Mouse (Mus musculus) E14TG2a.4 (cell line): ENCODE results near the gene Ablim1.

Source experiments
- H3K27me3 ChIP-seq: 2 replicates; pipeline ENCODE4 v1.6.1; 2014; ENCODE audit warnings: low read length, control low read depth; ENCODE audit not compliant: insufficient read depth
- H3K36me3 ChIP-seq: 2 replicates; pipeline ENCODE4 v1.6.1; 2014; ENCODE audit warnings: low read length, control low read depth; ENCODE audit not compliant: insufficient read depth
- H3K4me1 ChIP-seq: replicated peaks from 2 replicates; pipeline ENCODE4 v1.6.1; 2014; ENCODE audit warnings: low read depth, low read length, control low read depth
- H3K4me3 ChIP-seq: replicated peaks from 2 replicates; pipeline ENCODE4 v1.5.1; 2014; ENCODE audit warnings: mild to moderate bottlenecking, low read length
- H3K9me3 ChIP-seq: 2 replicates; pipeline ENCODE4 v1.6.1; 2014; ENCODE audit warnings: low read length, control low read depth
- CTCF ChIP-seq: conservative IDR thresholded peaks from 2 replicates; pipeline ENCODE4 v1.5.1; 2014; ENCODE audit warnings: low read length
- NANOG ChIP-seq: IDR thresholded peaks from 2 replicates; pipeline ENCODE4 v1.6.1; 2014; ENCODE audit warnings: borderline replicate concordance, low read length, mixed read lengths
- POU5F1 ChIP-seq: IDR thresholded peaks from 2 replicates; pipeline ENCODE4 v1.6.1; 2014; ENCODE audit warnings: low read length, borderline replicate concordance

Ablim1 gene

DNA sequence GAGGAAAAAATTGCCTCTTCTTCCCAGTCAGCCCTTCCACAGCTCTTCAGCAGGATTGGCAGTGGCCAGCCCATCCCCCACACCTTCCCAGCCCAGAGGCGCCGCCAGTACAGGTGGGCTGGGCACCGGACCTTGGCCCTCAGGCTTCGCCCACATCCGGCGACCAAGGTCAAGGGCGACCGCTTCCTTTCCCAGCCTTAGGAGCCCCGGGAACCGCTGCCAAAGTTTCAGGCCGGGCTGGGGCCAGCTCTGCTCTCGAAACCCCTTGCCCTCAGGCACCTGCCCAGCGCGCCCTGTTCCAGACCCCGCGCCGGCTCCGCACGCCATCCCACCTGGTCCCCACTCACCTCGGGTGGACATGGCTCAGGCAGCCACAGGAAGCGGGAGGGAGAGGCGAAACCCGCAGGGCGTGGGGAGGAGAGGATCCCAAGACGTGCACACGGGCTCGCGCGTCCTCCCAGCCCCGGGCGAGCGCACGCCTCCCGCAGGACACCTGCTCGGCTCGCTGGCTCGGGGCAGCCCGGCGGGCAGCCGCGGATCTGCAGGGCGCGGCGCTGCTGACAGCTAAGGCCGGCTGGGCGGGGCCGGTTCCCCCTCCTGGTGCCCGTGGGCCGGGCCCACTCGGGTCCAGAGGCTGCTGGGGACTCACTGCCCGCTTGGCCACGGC is at the start of gene Ablim1:
Gene Ablim1 (minus strand): TSS at position 574 of the 667 bp plus-strand sequence.
- Histone ChIP-seq H3K9me3 (no peaks in the 10 kb centered on the region), H3K27me3 (peaks cover 47% of the 10 kb centered on the region), H3K4me3 (peak within 1 kb of the TSS; percentile 84), H3K4me1 (peaks cover 11% of the 10 kb centered on the region), H3K36me3 (no peaks in the 10 kb centered on the region)
- TF ChIP-seq POU5F1, result no peak
- no peak for TF ChIP-seq NANOG
- TF ChIP-seq CTCF, result no peak

DNA sequence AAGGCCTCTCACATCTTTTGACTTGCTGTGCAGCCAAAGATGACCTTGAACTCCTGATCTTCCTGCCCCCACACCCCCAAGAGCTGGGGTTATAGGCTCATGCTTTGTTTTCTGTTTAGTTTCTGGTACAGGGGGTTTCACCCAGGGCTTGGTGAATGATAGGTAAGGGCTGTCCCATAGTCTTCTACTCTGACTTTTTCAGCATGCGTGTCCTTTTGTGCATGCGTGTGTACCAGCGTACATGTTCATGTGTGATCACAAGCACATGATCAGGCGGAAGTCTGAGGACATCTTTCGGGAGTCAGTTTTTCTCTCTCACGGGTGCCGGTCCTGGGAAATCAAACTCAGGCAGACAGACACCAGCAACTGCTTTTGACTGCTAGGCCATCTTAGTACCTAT is 48.8 kb upstream of the Ablim1 start:
- H3K4me3 ChIP-seq, result peak overlapping the region; percentile 96
- peaks cover 14% of the 10 kb centered on the region for H3K36me3 ChIP-seq

DNA sequence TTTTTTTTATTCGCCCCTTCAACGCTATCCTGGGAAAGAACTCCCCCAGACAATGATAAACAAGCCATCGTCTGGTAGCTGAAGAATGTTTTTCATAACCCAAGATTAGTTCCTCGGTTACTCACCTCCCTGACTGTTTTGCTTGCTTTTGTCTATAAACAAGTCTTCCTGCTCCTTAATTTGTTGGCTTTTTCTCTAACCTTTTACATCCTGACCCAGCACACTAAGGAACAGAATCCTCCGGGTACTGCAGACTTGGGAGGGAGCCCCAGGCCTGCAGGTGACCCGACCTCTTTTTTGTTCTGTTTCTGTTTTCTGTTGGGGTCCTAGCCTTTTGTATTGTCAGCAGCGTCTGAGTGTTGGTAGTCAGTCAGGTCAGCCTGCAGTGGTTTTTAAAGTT is 48.4 kb upstream of the Ablim1 start:
- peaks cover 73% of the 10 kb centered on the region for H3K4me1 ChIP-seq
- TF ChIP-seq POU5F1 (no peak), NANOG (no peak), CTCF (no peak)
- peaks cover 10% of the 10 kb centered on the region; the same call in 1 of the 2 replicates for H3K36me3 ChIP-seq
- H3K9me3 ChIP-seq, result no peaks in the 10 kb centered on the region
- no peaks in the 10 kb centered on the region for H3K27me3 ChIP-seq
- H3K4me3 ChIP-seq, result peak overlapping the region; percentile 96

More for the DNA sequence above, 48.8 kb upstream of the Ablim1 start:
- H3K27me3 ChIP-seq, result no peaks in the 10 kb centered on the region
- TF ChIP-seq POU5F1 (no peak), CTCF (no peak), NANOG (no peak)
- H3K9me3 ChIP-seq, result no peaks in the 10 kb centered on the region
- peaks cover 77% of the 10 kb centered on the region for H3K4me1 ChIP-seq

DNA sequence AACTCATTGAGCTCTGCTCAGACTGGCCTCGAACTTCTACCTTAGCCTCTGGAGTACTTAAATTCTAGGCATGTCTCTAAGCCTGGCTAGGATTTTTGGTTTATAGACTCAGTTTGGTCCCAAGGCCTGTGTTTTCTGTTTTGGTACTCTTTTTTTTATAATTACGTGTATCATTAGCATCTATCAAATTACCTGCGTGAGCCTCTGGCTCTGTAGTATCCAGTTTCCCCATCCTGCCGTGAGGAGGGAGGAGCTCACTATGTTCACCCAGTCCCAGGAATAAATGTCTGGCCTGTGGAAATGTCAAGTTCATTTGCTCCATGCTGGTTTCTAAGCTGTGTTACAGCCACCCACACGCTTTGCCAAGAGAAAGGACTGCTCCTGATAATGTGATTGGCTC is 47.9 kb upstream of the Ablim1 start:
- H3K4me1 ChIP-seq, result peaks cover 73% of the 10 kb centered on the region

DNA sequence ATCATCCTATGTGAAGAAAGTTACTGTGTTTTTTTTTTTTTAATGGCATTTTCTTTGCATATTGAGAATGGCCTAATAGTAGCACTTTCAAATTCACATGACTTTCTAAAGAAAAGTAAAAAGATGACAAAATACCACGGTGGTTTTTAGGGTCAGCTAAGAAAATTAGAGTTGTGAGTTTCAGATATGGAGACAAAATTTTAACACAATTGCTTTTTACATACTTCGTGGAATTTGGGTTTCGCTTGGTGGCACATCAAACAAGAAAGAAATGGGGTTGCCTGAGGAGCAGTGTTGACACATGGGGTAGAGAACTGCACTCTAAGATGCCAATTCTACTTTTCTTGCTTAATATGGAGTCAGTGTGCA is 47.2 kb upstream of the Ablim1 start:
- TF ChIP-seq CTCF (no peak), NANOG (no peak), POU5F1 (no peak)
- peaks cover 73% of the 10 kb centered on the region for H3K4me1 ChIP-seq
- no peaks in the 10 kb centered on the region for H3K36me3 ChIP-seq
- peak overlapping the region; percentile 96 for H3K4me3 ChIP-seq
- H3K27me3 ChIP-seq, result no peaks in the 10 kb centered on the region
- no peaks in the 10 kb centered on the region for H3K9me3 ChIP-seq

More for the DNA sequence above, 47.9 kb upstream of the Ablim1 start:
- peaks cover 6% of the 10 kb centered on the region; the same call in 1 of the 2 replicates for H3K36me3 ChIP-seq
- TF ChIP-seq NANOG (no peak), CTCF (no peak), POU5F1 (no peak)
- H3K27me3 ChIP-seq, result no peaks in the 10 kb centered on the region
- no peaks in the 10 kb centered on the region for H3K9me3 ChIP-seq
- H3K4me3 ChIP-seq, result peak overlapping the region; percentile 96

DNA sequence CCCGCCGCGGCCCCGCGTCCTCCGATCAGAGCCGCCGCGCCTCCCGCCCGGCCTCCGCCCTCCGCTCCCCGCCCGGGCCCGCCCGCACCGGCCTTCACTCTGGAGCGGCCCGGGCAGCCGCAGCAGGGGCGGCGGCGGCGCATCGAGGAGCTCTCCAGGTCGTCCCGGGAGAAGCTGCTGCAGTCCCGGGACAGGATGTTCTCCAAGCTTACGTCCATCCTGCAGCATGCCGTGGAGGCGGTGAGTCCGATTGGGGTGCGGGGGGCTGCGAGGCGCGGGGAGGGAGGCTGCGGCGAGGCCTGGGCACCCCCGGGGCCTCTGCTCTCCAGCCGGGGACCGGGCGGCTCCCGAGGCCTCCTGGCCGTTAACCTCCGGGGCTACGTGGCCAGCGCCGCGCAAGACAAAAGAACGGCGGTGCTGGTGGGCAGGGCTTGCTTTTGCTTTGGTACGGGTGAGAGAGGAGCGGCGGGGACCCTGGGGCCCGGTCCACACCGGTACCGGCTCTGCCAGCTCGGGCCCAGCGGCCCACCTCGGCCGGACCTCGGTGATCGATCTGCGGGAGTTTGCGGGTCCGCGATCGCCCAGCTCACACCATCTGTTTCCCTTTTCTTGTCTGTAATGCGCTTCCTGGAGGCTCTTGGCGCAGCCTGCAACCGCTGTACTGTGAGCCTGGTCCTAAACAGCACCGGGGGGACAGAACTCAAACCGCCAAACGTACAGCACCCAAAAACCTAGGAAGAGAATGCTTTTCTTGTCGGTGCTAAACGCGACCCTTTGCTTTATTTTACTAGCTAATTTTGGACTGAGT is 46.6 kb upstream of the Ablim1 start:
- H3K36me3 ChIP-seq, result no peaks in the 10 kb centered on the region

DNA sequence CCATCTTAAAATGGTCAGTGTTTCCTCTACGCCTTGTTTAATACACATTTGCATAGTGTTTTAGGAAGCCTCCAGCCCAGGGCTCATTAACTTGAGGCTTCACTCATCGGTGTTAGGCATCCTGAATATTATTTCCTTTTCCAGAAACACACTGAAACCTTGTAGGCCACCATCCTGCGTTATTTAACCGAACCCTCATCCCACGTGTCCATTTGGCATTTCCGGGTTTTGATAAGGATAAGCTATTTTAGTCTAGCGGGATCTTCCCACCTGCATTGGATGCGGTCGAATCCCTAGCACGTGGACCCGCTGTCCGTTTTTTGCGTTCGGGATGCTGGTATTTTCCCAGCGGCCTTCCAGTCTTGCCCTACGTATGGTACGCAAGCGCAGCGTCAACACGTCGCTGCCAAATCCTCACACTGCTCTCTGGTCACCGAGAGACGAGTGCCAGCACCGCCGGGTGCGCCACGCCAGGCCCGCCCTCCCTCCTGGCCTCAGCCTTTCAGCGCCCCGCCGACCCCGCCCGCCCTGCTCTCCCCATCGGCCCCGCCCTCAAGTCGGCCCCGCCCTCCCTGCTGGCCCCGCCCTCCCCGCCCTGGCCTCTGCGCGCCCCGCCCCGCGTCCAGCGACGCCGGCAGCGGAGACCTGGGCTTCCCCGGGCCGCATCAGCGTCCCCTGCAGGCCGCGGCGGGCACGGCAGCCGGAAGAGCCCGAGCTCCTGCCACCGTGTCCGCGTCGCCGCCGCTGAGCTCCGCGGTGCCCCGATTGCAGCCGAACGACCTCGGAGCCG is 45.8 kb upstream of the Ablim1 start, which contains the start of gene Fam160b1:
Gene Fam160b1 (plus strand): TSS at position 340 of the 790 bp plus-strand sequence.
- H3K4me1 ChIP-seq, result peaks cover 69% of the 10 kb centered on the region
- TF ChIP-seq NANOG, result no peak
- TF ChIP-seq CTCF, result no peak
- TF ChIP-seq POU5F1, result no peak
- no peaks in the 10 kb centered on the region for H3K36me3 ChIP-seq
- H3K4me3 ChIP-seq, result peak within 1 kb of the TSS; percentile 96
- H3K27me3 ChIP-seq, result no peaks in the 10 kb centered on the region
- no peaks in the 10 kb centered on the region for H3K9me3 ChIP-seq

More for the DNA sequence above, 46.6 kb upstream of the Ablim1 start:
- Histone ChIP-seq H3K27me3 (no peaks in the 10 kb centered on the region), H3K4me1 (peaks cover 69% of the 10 kb centered on the region), H3K9me3 (no peaks in the 10 kb centered on the region), H3K4me3 (peak overlapping the region; percentile 96)
- TF ChIP-seq CTCF (no peak), NANOG (no peak), POU5F1 (no peak)

DNA sequence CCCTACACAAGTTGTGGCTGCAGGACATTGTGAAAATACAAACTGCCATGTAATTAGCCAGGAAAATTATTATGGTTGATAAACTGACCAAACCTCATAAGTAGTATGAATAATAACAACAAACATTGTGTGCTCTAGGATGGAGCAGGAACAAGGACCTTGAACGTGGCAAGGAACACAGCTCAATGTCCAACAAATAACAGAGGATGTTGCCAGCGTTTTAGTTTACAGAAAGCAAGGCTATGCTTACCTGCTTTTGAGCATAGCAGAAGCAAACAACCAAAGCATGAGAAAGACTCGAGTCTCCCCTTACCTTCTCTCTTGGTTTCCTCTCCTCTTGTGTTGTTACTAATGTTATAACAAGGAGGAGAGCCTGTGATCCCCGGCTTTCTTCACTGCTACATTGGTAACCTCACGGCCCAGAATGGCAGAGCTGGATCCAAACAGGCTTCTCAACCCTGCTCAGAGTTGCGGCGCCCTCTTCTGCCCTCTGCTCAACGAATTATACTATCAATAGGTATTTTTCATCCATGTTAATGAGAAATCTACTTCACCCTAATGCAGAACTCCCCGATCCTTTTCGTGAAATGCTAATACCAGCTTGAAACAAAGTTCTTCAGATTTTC is 45.1 kb upstream of the Ablim1 start:
- no peaks in the 10 kb centered on the region for H3K27me3 ChIP-seq
- TF ChIP-seq POU5F1, result no peak
- no peak for TF ChIP-seq CTCF
- no peak for TF ChIP-seq NANOG
- peaks cover 70% of the 10 kb centered on the region for H3K4me1 ChIP-seq
- H3K36me3 ChIP-seq, result no peaks in the 10 kb centered on the region
- peak overlapping the region; percentile 96 for H3K4me3 ChIP-seq
- H3K9me3 ChIP-seq, result no peaks in the 10 kb centered on the region
